Mouse (Mus musculus) lung, embryonic 14.5 days (tissue): ENCODE data around the gene F8. TPM values are rescaled to one million over a fixed set of nuclear protein-coding genes. Genes with fewer than 3 reads are reported as not detected.

ENCODE experiments used
- ATAC-seq: fragments of 200-750 bp; cut with Nextera tagmentation; 2 replicates; pipeline ENCODE4 v1.8.0; 2017; ENCODE audit warnings: mild to moderate bottlenecking, moderate TSS enrichment, moderate library complexity; ENCODE audit not compliant: insufficient read depth
- DNase-seq: peaks from one replicate; pipeline ENCODE4 v3.0.0-alpha.2; 2015
- H3K27ac ChIP-seq: fragments of 300-500 bp; sonication (generic); 2 replicates; pipeline ENCODE4 v1.5.1; 2014; ENCODE audit warnings: low read depth, mild to moderate bottlenecking, moderate library complexity
- H3K27me3 ChIP-seq: fragments of 300-500 bp; sonication (generic); 2 replicates; pipeline ENCODE4 v1.6.1; 2014; ENCODE audit warnings: low read length, control low read depth; ENCODE audit not compliant: insufficient read depth
- H3K36me3 ChIP-seq: fragments of 300-500 bp; sonication (generic); 2 replicates; pipeline ENCODE4 v1.6.1; 2014; ENCODE audit warnings: control low read depth; ENCODE audit not compliant: insufficient read depth
- H3K4me1 ChIP-seq: fragments of 300-500 bp; sonication (generic); 2 replicates; pipeline ENCODE4 v1.6.1; 2014; ENCODE audit warnings: antibody characterized with exemption, control low read depth; ENCODE audit not compliant: insufficient read depth
- H3K4me2 ChIP-seq: fragments of 300-500 bp; sonication (generic); 2 replicates; pipeline ENCODE4 v1.6.1; 2014; ENCODE audit warnings: mild to moderate bottlenecking
- H3K4me3 ChIP-seq: fragments of 300-500 bp; sonication (generic); 2 replicates; pipeline ENCODE4 v1.5.1; 2014; ENCODE audit warnings: low read depth, low read length
- H3K9ac ChIP-seq: fragments of 300-500 bp; sonication (generic); 2 replicates; pipeline ENCODE4 v1.6.1; 2014
- H3K9me3 ChIP-seq: fragments of 300-500 bp; sonication (generic); 2 replicates; pipeline ENCODE4 v1.6.1; 2016; ENCODE audit warnings: low read depth, low read length, control low read depth
- CTCF ChIP-seq: IDR thresholded peaks from 2 replicates; pipeline ENCODE4 v1.5.1; 2016; ENCODE audit warnings: antibody characterized with exemption, low read depth
- WGBS: fragments of 180-500 bp; shearing (Covaris S2); extraction: QIAGEN DNeasy Blood & Tissue Kit; methylation state at CpG from one replicate; pipeline ENCODE4 v1.1.7; 2014; 5-methylcytosine and 5-hydroxymethylcytosine counted together
- polyA plus RNA-seq: library from polyadenylated mRNA; unstranded; fragments of >200 nt; fragmentation: Nextera tagmentation; extraction: Ambion mirVana; gene quantifications from 2 replicates; pipeline ENCODE4 v1.2.1, GENCODE M21; 2014

The F8 gene
- polyA plus RNA-seq: 2.1 TPM in 2 replicates

DNA sequence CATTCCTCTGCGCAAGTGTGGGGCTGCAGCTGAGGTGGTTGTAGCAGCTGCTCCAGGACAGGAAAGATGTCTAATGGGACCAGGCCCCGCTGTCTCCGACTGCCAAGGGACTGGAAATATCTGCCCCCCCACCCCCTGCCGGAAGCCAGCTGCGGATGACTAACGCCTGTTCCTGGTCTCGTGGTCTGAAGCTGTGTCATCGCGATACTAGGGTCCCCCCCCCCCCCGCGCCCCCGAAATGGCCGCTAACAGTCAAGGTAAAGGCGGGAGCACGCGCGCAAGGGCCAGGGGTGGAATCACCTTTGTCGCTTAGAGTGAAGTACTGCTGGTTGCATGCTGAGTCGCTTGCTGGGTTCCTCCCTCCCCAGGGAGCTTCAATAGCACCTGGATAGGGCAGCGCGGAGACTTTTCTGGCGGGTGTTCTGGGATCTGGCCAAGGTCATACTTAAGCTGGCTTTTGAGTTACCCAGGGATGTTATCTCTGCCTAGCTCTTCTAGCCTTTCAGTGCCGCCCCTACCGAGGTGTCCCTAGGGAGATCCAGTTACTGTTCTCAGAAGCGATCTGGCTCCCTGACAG is at the start of gene F8, which contains the start of gene Fundc2:
Gene F8, minus strand, starts transcription at position 421 of the 577 bp plus-strand sequence.
Gene Fundc2, plus strand, starts transcription at position 205 of the 577 bp plus-strand sequence.
- ATAC-seq (peak; percentile 98), DNase-seq (peak; percentile 76)
- peak within 1 kb of the TSS; percentile 65 for H3K9ac ChIP-seq
- H3K27ac ChIP-seq: peak within 1 kb of the TSS; percentile 86; the same call in 1 of the 2 replicates
- no peaks in the 10 kb centered on the region for H3K9me3 ChIP-seq
- no peaks in the 10 kb centered on the region for H3K4me1 ChIP-seq
- H3K36me3 ChIP-seq: 0 out of 2 replicates have a peak, but pooled peaks cover under 1% of the 10 kb centered on the region
- WGBS: 13% methylated on average over 21 of the region's 25 CpGs
- H3K4me2 ChIP-seq: peak within 1 kb of the TSS; percentile 52
- H3K4me3 ChIP-seq: peak within 1 kb of the TSS; percentile 49
- H3K27me3 ChIP-seq: no peaks in the 10 kb centered on the region
- TF ChIP-seq CTCF: no peak

DNA sequence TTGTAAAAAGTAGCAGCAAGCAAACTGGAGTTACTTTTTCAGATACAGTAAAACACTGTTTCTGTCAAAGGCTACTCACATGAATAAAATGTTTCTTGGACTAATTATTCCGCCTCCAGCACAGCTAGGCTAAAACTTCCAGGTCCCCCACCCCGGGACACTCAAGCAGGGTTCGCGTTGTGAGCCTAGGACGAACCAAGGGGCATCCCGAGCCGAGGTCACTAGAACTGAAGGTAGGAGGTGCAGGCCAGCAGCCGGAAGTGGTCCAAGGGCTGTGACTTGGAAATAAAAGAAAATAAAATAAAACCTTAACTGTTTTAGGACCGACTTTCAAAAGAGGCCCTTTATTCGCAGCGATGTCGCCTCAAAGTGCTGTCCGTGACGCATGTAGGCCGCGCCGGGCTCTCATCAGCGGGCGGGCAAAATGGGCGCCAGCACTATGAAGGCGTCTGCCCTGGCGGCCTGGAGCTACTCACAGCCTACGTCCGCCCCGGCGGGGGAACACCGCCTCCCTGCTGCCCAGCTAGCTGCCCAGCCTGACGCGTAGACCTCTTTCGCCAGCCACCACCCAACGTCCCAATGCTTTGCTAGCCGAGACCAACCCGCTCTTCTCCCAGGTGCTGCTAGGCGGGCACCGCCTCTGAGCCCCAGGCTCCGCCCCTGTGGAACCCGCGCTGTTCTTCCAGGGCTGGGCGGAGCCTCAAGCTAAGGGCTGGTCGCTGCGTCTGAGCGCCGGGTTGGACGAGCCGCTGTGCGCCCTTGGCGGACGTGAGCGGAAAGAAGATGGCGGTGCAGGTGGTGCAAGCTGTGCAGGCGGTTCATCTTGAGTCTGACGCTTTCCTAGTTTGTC is 33.7 kb upstream of the F8 start, which contains the start of the genes Cmc4, Mtcp1 and Brcc3:
Gene Cmc4, minus strand, starts transcription at position 649 of the 850 bp plus-strand sequence.
Gene Mtcp1, minus strand, starts transcription at position 653 of the 850 bp plus-strand sequence.
Gene Brcc3, plus strand, starts transcription at position 693 of the 850 bp plus-strand sequence.
- H3K27ac ChIP-seq: peak within 1 kb of the TSS; percentile 90
- WGBS: 7% methylated on average over 51 of the region's 52 CpGs
- DNase-seq: peak; percentile 93
- H3K4me3 ChIP-seq: peak within 1 kb of the TSS; percentile 50
- peak; percentile 15; the same call in 1 of the 2 replicates for TF ChIP-seq CTCF
- H3K4me1 ChIP-seq: no peaks in the 10 kb centered on the region
- H3K36me3 ChIP-seq: 0 out of 2 replicates have a peak, but pooled peaks cover 3% of the 10 kb centered on the region
- no peaks in the 10 kb centered on the region for H3K9me3 ChIP-seq
- peak within 1 kb of the TSS; percentile 67 for H3K9ac ChIP-seq
- no peaks in the 10 kb centered on the region for H3K27me3 ChIP-seq
- H3K4me2 ChIP-seq: peak within 1 kb of the TSS; percentile 61
- peak; percentile 100 for ATAC-seq

GRCm38 (mm10) chrX:75409711-75410110 is 27.3 kb upstream of the F8 start:
- no peak for TF ChIP-seq CTCF
- ATAC-seq: no peak
- H3K4me1 ChIP-seq: no peaks in the 10 kb centered on the region
- H3K9me3 ChIP-seq: no peaks in the 10 kb centered on the region
- H3K9ac ChIP-seq: no peak overlapping the region
- DNase-seq: no peak
- no peak overlapping the region for H3K27ac ChIP-seq
- H3K36me3 ChIP-seq: no peaks in the 10 kb centered on the region
- no peak overlapping the region for H3K4me2 ChIP-seq
- H3K4me3 ChIP-seq: no peak overlapping the region
- H3K27me3 ChIP-seq: no peaks in the 10 kb centered on the region
- WGBS: 94% methylated on average over 1 of the region's 1 CpGs

DNA sequence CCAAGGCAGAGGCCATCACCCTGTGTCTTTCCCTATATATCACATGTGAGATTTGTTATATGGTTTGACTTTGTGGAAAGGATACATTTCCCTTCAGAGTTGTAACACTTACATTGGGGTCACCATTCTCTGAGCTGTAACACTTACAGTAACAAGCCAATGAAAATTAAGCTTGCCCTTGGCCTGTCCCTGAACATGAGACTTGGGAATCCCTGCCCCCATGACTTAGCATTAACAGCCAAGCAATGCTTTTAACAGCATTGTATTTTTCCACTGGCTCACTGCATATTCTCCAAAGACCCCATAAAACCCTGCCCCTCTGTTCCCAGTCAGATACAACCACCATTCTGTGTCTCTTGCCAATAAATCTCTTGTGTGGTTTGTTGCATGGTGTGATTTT is 20.9 kb upstream of the F8 start:
- TF ChIP-seq CTCF: no peak

DNA sequence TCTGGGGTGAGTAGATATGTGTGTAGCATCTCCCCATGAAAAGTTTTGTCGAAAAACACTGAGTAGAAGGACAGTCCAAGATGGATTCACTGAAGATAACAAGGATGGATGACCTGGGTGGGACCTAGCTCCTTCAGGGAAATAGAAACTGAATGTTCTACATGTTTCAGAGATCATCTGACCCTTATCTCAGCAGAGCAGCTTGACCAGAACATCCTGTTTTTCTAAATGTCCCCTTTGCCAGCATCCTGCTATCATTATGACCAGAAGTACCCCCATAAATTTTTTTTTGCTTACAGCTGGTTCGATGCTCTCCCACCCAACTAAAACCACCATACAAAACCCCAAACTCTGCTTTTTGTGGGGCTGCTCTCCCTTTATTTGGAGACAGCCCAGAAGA is 20.3 kb upstream of the F8 start:
- Histone ChIP-seq H3K27me3 (no peaks in the 10 kb centered on the region), H3K36me3 (peaks cover 5% of the 10 kb centered on the region; the same call in 1 of the 2 replicates), H3K9me3 (no peaks in the 10 kb centered on the region), H3K4me3 (no peak overlapping the region), H3K4me2 (no peak overlapping the region), H3K9ac (no peak overlapping the region), H3K4me1 (no peaks in the 10 kb centered on the region), H3K27ac (no peak overlapping the region)
- 63% methylated on average over 2 of the region's 2 CpGs for WGBS
- DNase-seq (no peak), ATAC-seq (no peak)
- no peak for TF ChIP-seq CTCF

More for the DNA sequence above, 20.9 kb upstream of the F8 start:
- H3K4me1 ChIP-seq: no peaks in the 10 kb centered on the region
- H3K4me2 ChIP-seq: no peak overlapping the region
- no peak overlapping the region for H3K9ac ChIP-seq
- H3K27me3 ChIP-seq: no peaks in the 10 kb centered on the region
- DNase-seq: no peak
- H3K9me3 ChIP-seq: no peaks in the 10 kb centered on the region
- no peak overlapping the region for H3K27ac ChIP-seq
- no peak overlapping the region for H3K4me3 ChIP-seq
- peaks cover 5% of the 10 kb centered on the region; the same call in 1 of the 2 replicates for H3K36me3 ChIP-seq
- no peak for ATAC-seq

- TF ChIP-seq CTCF: no peak
- Histone ChIP-seq H3K9ac (no peak overlapping the region), H3K4me3 (no peak overlapping the region), H3K9me3 (no peaks in the 10 kb centered on the region), H3K4me1 (no peaks in the 10 kb centered on the region), H3K27me3 (no peaks in the 10 kb centered on the region), H3K36me3 (peaks cover 5% of the 10 kb centered on the region; the same call in 1 of the 2 replicates), H3K4me2 (no peak overlapping the region), H3K27ac (no peak overlapping the region)
- 89% methylated on average over 1 of the region's 1 CpGs for WGBS
- ATAC-seq (no peak), DNase-seq (no peak)
Observed at GRCm38 (mm10) chrX:75399471-75399870, 17.1 kb upstream of the F8 start.

DNA sequence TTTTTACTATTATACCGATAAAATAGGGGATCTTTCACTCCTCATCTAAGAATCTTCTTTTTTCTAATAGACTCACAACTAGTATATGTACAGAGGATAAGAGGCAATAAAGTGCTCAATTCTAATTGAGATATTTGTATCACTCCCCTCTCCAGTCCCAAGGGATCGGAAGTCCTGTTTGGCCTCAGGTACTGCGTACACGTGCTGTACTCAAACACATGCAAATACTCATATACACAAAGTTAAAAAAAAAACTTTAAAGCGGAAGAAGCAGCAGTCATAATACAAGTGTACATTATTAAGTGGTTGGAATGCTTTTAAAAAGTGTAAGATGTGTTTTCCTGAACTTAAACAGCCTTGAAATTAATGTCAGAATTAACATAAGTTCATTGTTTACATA is 716 bp downstream of the F8 start:
- ATAC-seq: no peak
- 59% methylated on average over 5 of the region's 5 CpGs for WGBS
- H3K36me3 ChIP-seq: no peaks in the 10 kb centered on the region
- H3K9ac ChIP-seq: no peak overlapping the region
- no peaks in the 10 kb centered on the region for H3K4me1 ChIP-seq
- TF ChIP-seq CTCF: no peak
- H3K27me3 ChIP-seq: no peaks in the 10 kb centered on the region
- peak overlapping the region; percentile 49 for H3K4me3 ChIP-seq
- peak overlapping the region; percentile 58; the same call in 1 of the 2 replicates for H3K27ac ChIP-seq
- H3K4me2 ChIP-seq: peak overlapping the region; percentile 52
- no peak for DNase-seq
- H3K9me3 ChIP-seq: no peaks in the 10 kb centered on the region
